Mouse (Mus musculus): Measurements from ENCODE around the gene Epb41l1.
A peak's percentile ranks its signal among the peaks of the same experiment; 100 is the strongest.
"Not testable (repeated sequence)": the region's sequence is repeated elsewhere in the genome, so short reads cannot be mapped to it uniquely, and the experiment has no call there.

The Epb41l1 gene

DNA sequence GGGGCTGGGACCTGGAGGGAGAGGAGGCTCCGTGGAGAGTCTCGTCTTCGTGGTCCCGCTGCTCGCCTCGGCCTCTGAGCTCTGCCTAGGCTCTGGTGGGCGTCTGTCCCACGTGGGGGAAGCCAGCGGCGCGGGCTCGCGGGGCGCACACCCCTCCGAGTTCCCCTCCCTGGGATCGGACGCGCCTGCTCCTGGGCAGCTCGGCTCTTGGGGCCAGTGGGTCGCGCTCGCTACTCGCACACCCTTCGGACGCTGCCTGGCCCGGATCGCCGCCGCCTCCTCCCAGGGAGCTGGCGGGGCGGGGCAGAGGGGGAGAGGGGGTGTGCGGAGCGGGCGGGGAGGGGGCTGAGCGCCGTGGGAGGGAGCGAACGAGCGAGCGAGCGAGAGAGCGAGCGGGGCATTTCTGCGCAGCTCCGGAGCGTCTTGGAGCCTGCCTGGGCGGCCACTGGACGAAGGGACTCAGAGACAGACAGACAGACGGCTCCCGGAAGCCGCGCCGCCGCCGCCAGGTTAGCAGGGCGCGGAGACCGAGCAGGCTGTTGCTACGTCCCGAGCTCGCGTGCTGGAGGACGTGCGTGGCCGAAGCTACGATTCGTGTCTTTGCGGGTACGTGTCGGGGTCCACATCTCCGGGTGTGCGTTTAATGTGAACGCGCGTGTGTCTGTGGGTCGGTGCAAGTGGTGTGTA, at the start of gene Epb41l1:
Gene Epb41l1, plus strand, starts transcription at position 216 of the 687 bp plus-strand sequence.
- no peak for DNase-seq (ENCODE audit: extremely low read depth, low read depth, low spot score)

DNA sequence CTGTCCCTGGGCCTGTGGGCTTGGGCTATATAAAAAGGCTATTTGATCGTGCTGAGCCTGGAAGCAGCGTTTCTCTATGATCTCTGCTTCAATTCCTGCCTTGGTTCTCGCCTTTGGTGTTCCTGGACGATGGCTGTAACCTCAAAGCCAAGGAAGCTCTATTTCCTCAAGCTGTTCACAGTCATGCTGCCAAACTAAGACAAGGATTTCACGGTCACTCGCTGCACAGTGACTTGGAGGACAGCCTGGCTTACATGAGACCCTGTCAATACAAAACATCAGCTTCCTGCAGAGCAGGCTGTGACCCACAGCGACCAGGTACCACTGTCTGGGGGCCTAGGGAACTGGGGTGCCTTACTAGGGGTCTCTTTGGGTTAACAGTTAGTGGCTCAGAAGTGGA, 43.8 kb upstream of the Epb41l1 start:
- DNase-seq (ENCODE audit: extremely low read depth, low read depth, low spot score) = no peak

DNA sequence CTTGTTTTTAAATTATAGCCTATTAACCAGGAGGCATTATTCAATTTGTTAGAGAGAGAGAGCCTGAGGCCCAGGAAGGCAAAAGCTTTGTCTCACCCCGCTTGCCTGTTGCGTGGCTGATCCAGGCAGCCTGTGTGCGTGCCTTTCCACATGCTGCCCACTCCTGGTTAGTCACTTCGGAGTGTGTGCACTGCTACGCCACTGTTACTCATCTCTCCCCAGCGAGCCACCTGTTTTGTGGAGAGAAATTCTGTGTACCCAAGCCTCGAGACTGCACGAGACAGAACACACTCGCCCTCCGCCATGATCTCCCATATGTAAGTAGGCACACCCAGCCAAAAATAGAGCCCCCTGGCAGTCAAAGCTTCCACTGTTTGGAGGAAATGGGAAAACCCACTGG, 40.8 kb upstream of the Epb41l1 start:
- DNase-seq (ENCODE audit: extremely low read depth, low read depth, low spot score) = no peak

DNA sequence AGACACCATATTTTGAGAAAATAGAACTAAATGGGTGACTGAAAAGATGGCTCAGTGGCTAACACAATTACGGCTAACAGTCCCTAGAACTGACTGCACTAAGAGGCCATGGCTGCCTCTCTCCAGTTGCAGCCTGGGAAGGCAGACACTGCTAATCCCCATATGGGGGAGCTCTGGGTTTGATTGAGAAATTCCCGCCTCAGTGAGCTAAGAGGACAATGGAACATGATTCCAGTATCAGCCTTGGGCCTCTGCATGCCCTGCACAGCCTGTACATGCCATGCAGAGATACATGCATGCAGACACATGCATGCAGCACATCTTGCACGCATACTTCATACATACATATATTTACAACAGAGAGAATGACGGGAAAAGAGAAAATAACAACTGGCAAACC, 39.4 kb upstream of the Epb41l1 start:
- DNase-seq (ENCODE audit: extremely low read depth, low read depth, low spot score) = no peak

DNA sequence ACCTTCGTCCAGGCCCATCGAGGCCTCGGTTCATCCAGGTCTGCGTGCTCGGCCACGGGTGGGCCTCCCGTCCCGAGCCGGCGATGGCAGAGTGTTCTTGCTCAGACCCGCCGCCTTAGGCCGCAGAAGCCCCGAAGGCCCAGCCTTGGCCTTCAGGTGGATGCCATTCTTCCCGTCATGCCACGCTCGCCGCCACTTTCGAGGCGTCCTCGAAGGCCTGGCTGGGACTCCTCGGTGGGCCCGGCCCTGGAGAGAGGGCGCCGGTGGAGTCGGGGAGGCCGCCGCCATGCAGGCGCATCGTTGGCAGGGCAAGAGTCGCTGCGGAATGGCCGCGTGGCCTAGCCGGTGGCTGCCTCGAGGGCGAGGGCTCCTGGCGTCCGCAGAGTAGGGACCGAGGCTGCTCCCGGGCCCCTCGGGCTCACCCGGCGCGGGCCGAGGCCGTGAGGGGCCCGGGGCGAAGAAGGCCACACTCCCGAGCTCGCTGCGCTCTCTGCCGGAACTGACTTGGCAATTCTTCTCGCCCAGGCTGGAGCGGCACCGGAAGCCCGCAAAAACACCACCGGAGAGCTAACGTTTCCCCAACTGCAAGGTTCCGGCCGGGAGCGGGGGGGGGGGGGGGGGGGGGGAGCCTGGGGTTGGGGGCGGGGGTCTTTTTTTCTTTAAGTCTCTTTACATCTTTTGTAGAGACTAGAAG, 28.1 kb upstream of the Epb41l1 start:
- not testable (repeated sequence) for DNase-seq (ENCODE audit: extremely low read depth, low read depth, low spot score)

DNA sequence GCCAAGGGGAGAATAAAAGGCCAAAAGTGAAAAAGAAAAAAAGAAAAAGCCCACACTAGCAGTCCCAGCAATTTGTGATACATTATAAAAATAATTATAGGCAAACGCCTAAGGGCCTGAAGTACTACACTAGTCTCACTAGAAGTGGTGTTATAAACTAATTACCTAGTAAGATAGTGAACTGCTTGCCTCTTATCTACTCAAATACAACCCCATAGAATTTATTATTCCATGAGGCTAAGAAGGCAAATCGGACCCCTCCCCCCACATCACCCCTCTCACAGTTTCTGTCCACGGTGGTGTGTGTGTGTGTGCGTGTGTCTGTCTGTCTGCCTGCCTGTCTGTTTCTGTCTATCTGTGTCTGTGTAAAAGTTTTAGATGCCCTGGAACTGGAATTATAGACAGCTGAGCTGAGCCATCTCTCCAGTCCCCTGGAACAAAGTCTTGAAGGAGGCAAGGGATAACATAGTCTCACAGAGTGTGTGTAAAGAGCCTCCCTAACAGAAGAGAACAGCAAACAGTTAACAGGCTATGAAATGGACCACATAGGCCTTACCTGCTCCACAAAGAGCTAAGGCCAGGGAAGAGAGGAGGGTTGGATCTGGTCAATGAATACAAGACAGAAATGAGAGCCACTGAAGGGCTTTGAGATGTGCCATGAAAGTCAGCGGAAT, 27.4 kb upstream of the Epb41l1 start:
- DNase-seq (ENCODE audit: extremely low read depth, low read depth, low spot score) = no peak

DNA sequence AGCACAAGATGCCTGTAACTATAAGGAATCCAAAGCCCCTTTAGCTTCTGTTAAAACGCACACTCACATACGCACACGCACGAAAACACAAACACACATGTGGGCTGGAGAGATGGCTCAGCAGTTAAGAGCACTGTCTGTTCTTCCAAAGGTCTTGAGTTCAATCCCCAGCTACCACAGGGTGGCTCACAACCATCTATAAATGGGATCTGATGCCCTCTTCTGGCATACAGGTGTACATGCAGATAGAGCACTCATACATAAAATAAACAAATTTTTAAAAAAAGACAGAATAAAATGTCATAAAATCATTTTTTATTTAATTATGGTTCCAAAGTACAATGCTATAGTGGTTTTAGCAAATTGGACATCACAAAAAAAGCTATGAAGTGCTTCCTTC, 26.4 kb upstream of the Epb41l1 start:
- no peak for DNase-seq (ENCODE audit: extremely low read depth, low read depth, low spot score)

DNA sequence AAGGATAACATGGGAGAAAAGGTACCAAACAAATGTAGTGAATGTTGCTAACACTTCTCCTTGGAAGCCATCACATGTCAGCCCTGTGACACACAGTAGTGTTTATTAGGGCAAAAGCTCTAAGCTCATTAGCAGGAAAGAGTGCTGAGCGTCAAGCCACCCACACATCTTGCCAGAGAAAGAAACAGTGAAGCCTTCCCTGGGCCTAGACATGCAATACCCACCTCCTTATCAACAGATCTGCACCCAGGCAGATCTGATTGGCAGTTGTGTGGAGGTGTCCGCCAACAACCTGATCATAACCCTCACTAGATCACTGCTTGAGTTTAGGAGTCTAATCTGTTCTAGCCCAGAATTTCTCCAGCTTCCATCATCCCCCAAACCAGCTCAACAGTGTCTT, 24.6 kb upstream of the Epb41l1 start:
- peak; percentile 59 for DNase-seq (ENCODE audit: extremely low read depth, low read depth, low spot score)

DNA sequence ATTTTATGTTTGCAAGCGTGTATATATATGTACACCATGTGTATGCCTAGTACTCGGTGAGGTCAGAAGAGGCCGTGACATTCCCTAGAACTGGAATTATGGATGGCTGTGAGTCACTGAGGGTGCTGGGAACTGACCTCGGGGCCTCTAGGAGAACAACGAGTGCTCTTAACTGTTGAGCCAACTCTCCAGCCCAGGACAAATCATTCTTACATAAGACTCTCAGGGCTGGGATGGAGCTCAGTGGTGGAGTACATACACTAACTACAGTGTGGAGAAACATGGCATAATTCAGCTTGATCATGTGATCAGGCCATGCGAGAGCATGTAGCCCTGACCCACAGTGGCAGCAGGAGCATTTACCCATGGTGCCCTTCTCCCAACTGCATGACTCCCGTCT, 22.7 kb upstream of the Epb41l1 start:
- DNase-seq (ENCODE audit: extremely low read depth, low read depth, low spot score) = peak; percentile 59

DNA sequence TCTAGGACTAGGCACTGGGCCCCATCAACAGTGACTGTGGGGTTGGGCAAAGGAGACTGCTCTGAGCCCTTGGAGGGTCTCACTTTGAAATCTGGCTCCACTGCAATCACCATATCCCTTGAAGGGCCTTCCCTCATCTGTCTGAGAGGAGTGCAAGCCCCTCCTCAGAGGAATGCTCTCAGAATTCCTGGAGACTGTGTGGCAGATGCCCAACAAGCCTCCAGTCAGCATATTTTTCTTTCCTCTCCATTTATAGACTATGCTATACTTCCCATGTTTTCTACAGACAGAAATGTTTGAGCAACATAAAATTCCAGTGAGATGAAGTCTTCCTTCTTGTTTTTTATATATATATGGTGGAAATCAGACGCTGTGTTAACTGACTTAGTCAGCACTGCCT, 21.2 kb upstream of the Epb41l1 start:
- no peak for DNase-seq (ENCODE audit: extremely low read depth, low read depth, low spot score)

DNA sequence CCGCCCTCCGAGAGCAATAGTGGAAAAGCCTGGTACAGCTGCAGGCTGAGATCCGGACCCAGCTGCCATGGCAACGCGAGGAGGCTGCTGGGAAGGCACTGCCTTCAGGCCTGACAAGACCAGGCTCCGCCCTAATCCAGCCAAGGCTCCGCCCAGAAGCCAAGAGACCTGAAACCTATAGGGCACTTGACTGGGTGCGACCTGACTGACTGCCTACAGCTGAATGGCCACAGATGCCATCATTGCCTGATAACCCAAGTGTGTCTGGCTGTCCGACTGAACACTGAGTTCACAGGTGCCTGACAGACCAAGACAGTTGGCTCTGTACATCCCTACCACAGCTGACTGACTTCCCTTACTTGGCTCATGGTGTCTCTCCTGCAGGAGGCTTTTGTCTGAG, 19.4 kb upstream of the Epb41l1 start:
- DNase-seq (ENCODE audit: extremely low read depth, low read depth, low spot score) = no peak

DNA sequence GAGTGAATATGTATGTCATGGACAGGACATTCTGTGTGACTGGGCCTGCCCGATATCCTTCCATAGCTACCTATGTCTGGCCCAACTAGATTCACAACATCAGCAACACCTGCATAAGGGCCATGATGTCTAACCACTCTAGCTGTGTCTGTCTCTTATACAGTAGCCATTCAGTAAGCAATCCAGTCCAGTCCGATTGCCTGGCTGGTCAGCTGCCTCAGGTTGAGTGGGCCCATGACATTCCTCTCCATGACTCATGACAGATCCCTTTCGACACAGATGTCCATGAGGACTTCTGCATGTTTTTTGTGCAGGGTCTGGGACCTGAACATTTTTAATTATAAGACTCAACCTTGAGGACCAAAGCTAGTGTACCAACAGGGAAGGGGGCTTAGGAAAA, 18.7 kb upstream of the Epb41l1 start:
- no peak for DNase-seq (ENCODE audit: extremely low read depth, low read depth, low spot score)

DNA sequence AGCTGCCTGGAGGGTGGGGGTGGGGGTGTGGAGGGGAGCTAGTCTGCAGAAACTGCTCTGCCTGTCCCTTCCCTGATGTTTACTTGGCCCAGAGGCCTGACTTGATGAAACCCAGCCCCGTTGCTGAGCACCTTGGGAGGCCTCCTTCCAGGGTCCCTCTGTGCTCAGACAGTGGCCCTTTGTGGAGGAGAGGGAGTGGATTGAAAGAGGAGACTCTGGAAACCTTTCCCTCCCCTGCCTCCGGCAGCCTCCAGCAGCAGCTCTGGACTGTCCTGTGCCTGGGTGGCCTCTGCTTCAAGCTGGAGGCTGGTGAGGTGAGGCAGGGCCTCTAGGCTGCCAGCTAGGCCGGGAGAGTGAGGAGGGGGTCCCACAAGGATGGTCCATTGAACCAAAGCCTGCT, 13.7 kb upstream of the Epb41l1 start:
- DNase-seq (ENCODE audit: extremely low read depth, low read depth, low spot score) = no peak

DNA sequence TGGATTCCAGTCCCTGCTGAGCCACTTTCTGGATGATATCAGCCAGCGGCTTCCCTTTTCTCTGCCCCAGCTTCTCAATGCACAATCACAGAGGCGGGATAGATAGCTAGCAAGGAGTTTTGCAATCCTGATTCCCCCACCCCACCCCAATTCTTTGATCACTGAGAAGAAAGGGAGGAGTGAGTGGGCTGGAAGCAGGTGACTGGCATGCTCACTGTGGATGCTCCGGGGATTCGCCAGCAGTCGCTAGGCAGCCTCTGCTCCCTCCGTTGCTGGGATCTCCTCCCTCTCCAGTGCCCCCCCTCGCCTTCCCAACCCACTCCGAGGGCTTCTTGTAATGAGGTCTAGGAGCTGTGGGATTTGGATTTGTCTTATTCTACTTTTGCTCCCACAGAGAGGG, 12.5 kb upstream of the Epb41l1 start:
- DNase-seq (ENCODE audit: extremely low read depth, low read depth, low spot score) = no peak

DNA sequence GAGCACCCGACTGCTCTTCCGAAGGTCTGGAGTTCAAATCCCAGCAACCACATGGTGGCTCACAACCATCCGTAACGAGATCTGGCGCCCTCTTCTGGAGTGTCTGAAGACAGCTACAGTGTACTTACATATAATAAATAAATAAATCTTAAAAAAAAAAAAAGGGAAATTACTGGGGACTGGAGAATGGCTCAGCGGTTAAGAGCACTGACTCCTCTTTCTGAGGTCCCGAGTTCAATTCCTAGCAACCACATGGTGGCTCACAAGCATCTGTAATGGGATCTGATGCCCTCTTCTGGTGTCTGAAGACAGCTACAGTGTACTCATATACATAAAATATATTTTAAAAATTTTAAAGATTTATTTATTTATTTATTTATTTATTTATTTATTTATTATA, 9.4 kb upstream of the Epb41l1 start:
- not testable (repeated sequence) for DNase-seq (ENCODE audit: extremely low read depth, low read depth, low spot score)

DNA sequence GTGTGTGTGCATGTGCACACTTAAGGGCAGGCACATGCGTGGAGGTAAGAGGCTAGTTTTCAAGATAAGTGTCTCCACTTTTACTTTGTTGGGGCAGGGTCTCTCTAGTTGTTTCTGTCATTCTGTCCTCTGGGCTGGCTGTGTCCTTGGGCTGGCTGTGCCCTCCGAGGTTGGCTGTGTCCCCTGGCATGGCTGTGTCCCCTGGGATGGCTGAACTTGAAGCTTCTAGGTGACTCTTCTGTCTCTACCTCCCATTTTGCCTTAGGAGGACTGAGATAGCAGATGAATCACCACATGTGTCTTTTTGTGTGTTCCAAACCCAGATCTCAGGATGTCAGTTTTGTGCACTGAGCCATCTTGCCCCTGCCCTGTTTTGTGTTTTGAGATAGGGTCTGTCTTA, 5.7 kb upstream of the Epb41l1 start:
- DNase-seq (ENCODE audit: extremely low read depth, low read depth, low spot score) = no peak

DNA sequence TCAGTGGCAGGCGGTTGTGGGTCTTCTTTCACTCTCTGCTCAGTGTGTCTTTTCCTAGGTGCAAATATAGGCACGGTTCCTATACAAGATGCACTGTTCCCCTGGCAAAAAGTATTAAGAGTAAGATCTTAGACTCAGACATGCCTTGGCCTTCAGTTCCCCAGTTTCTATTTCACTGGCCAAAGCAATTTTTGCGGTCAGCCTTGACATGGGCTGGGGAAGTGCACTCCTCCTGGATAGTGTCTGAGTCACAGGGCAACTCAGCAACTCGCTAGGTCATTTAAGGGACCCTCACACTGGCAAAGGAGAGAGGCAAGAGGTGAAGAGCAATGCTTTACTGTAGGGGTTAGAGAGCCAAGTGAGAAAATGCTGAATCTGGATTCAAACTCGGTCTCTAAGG, 5.0 kb upstream of the Epb41l1 start:
- DNase-seq (ENCODE audit: extremely low read depth, low read depth, low spot score) = no peak

DNA sequence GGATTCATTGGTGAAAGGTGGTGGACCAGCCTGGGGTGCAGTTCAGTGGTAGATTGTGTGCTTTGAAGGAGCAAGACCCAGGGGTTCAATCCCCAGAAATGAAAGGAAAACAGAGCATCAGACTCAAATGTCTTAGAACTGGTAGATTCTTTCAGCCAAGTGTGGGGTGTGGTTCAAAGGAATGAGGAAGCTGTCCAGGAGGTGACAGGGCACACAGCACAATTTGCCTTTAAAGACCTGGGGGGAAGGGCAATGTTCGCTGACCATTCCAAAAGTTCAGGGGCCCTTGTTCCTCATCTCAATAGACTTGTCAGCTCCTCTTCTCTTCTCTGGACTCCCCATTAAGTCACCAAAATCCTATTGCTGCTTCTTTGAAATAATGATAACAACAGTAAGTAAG, 3.5 kb upstream of the Epb41l1 start:
- DNase-seq (ENCODE audit: extremely low read depth, low read depth, low spot score) = no peak

DNA sequence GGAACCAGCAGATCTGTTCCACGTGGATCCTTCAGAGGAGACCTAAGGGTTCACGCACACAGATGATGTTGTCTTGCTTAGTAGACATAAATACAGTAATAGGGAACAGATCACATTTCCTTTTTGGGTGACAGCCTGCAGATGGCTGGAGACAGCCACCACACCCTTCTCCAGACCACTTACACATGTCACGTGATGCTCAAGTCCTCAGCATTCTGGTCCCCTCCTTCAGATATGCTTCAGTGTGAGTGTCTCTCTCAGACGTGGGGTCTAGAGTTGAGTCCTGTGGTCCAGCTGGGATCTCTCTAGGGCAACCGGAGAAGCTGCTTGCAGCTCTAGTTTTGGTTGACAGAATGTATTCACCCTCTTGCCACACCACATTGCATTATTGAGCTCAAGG, 2.2 kb upstream of the Epb41l1 start:
- no peak for DNase-seq (ENCODE audit: extremely low read depth, low read depth, low spot score)

DNA sequence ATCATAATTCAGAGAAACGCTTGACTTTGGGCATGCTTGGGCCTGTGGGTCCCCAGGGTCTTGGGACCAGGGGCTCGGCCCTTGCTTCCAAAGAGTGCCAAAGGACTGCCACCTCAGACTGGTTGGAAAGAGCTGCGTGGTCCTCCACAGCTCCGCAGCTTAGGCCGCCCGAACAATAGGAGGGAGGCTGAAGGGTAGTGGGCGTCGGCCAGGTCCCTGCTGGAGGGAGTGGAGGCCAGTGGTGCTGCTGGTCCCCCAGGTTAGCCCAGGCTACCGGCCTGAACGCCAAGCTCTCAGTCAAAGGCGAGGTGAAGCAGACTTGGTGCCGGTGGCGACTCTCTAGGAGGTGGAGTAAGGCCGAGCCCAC, 399 bp upstream of the Epb41l1 start:
- no peak for DNase-seq (ENCODE audit: extremely low read depth, low read depth, low spot score)

DNA sequence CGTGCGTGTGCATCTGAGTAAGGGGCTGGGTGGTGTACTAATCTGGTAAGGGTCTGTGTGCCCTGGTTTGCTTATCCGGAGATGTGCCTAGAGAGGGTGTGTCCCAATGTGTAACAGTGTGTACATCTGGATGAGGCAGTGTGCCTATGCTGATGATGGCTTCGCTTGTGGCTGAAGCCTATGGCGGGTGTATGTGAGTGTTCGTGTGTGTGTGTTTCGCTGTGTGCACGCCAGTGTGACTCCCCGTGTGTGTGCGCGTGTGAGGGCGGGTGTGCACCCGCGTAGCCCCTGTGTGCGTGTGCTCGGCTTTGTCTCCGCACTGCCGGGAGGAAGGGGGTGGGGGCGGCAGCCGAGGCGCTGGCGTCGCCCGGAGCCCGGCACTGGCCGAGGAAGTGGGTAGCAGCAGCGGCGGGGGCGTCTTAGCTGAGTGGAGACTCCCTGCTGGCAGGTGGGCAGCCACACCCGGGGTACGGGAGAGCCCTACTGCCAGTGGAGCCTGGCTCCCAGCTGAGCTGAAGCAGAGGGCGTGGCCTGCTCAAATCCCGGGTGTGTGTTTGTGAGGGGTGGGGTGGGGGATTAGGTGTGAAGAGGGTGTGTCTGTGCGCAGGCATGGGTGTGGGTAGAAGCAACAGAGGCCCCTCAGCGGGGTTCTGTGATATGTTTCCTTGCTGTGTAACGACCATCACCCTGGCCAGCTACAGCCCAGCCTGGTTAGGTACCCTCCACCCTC, 837 bp downstream of the Epb41l1 start:
- DNase-seq (ENCODE audit: extremely low read depth, low read depth, low spot score) = no peak

DNA sequence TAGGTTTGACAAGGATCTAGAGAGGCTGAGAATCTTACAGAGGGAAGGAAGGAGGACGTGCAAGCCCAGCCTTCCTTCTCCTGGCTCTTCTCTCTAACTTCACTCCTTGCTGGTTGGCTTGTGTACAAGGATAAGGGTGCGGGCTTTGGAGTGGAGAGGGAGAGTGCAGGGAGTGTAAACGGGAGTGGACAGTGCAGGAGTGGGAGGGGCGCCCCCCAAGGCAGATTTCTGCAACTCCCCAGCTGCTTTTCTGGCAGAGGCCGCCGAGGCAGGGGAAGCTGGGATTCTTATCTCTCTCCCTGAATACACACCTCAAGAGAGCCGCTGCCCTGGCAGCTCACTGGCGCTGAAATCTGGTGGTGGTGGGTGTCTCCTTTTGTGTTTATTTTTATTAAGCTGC, 1.9 kb downstream of the Epb41l1 start:
- no peak for DNase-seq (ENCODE audit: extremely low read depth, low read depth, low spot score)
